Mouse (Mus musculus) C2C12 (cell line): ENCODE data around the gene Cntnap3. TPM values are rescaled to one million over a fixed set of nuclear protein-coding genes. Genes with fewer than 3 reads are reported as not detected.
"Not testable (repeated sequence)": the region's sequence is repeated elsewhere in the genome, so short reads cannot be mapped to it uniquely, and the experiment has no call there.

Source experiments
- H3K27me3 ChIP-seq: one replicate; pipeline ENCODE4 v1.6.1; 2011; ENCODE audit not compliant: control insufficient read depth, insufficient read depth, insufficient read length
- H3K36me3 ChIP-seq: one replicate; pipeline ENCODE4 v1.6.1; 2011; ENCODE audit not compliant: control insufficient read depth, insufficient read depth
- H3K4me3 ChIP-seq: one replicate; pipeline ENCODE4 v1.5.1; 2011; ENCODE audit warnings: mild to moderate bottlenecking, control low read depth; ENCODE audit not compliant: poor library complexity, insufficient read depth, severe bottlenecking
- H3K79me2 ChIP-seq: one replicate; pipeline ENCODE4 v1.6.1; 2011; ENCODE audit not compliant: control insufficient read depth, insufficient read depth
- H3K79me3 ChIP-seq: one replicate; pipeline ENCODE4 v1.6.1; 2011; ENCODE audit warnings: low read depth, control low read depth
- H3ac ChIP-seq: one replicate; pipeline ENCODE3; 2011; ENCODE audit warnings: low read depth; ENCODE audit not compliant: control insufficient read depth, insufficient read length
- CEBPB ChIP-seq: IDR thresholded peaks from one replicate; pipeline ENCODE4 v1.6.1; 2011; ENCODE audit warnings: low read depth, mild to moderate bottlenecking, control low read depth, moderate library complexity
- CTCF ChIP-seq: IDR thresholded peaks from one replicate; pipeline ENCODE4 v1.5.1; 2011; ENCODE audit not compliant: control insufficient read depth, insufficient read depth, insufficient read length
- FOSL1 ChIP-seq: IDR thresholded peaks from one replicate; pipeline ENCODE4 v1.8.0; 2011; ENCODE audit warnings: mild to moderate bottlenecking, low read length; ENCODE audit not compliant: poor library complexity, insufficient read depth, severe bottlenecking
- MAX ChIP-seq: IDR thresholded peaks from one replicate; pipeline ENCODE4 v1.6.1; 2011; ENCODE audit warnings: mild to moderate bottlenecking, control low read depth
- MYOD1 ChIP-seq: IDR thresholded peaks from one replicate; pipeline ENCODE4 v1.6.1; 2011; ENCODE audit warnings: low read depth; ENCODE audit not compliant: control insufficient read depth, insufficient read length
- MYOG ChIP-seq: IDR thresholded peaks from one replicate; pipeline ENCODE4 v1.6.1; 2011; ENCODE audit not compliant: control insufficient read depth, insufficient read length; ENCODE audit errors: extremely low read depth
- USF1 ChIP-seq: IDR thresholded peaks from one replicate; pipeline ENCODE4 v1.6.1; 2011; ENCODE audit warnings: low read depth, mild to moderate bottlenecking, control low read depth, moderate library complexity
- long read RNA-seq, 2 experiments: library from polyadenylated mRNA; unstranded; transcript quantifications; one replicate each; pipeline ENCODE4 v2.0.0; 2019 to 2020
- polyA plus RNA-seq: library from polyadenylated mRNA; unstranded; fragments of >200 nt; fragmentation: generic; extraction: Trizol; gene quantifications from one replicate; pipeline ENCODE4 v1.2.1, GENCODE M21; 2012; ENCODE audit warnings: missing spikeins

Cntnap3 gene
- not detected for polyA plus RNA-seq
- long read RNA-seq, experiment 1: 0 reads
- long read RNA-seq, experiment 2: 0 reads

GRCm38 (mm10) chr13:64903585-64904208 lies at the start of gene Cntnap3:
TSS of gene Cntnap3 (minus strand) at chr13:64903955.
- Histone ChIP-seq H3K27me3 (no peaks in the 10 kb centered on the region), H3K79me2 (no peaks in the 10 kb centered on the region), H3K79me3 (no peaks in the 10 kb centered on the region), H3K36me3 (no peaks in the 10 kb centered on the region), H3K4me3 (no peak within 1 kb of the TSS), H3ac (no peak within 1 kb of the TSS)
- TF ChIP-seq MYOG (no peak), USF1 (no peak), CTCF (no peak), CEBPB (no peak), MAX (no peak), FOSL1 (no peak), MYOD1 (no peak)

DNA sequence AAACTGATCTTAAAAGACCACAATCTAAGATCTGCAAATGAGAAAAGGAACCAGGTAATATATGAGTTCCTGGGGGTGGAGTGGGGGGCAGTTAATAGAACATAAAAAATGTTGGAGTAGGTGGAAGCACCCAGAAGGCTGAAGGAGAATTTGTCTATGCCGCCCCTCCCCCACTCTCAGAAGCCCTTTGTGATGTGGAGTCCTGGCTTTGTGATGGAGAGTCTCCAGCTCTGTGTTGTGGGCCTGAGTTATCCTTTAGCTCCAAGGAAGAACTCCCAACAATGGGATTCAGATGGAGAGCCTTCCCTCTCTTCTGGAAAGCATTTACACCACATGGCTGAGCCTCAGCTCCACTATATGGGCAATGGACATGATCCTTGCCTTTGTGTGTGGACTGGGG lies 13.4 kb upstream of the Cntnap3 start, which contains the start of gene Spata31:
Spata31 (plus strand) TSS at position 216 of the 400 bp plus-strand sequence.
- H3K4me3 ChIP-seq: no peak within 1 kb of the TSS
- no peaks in the 10 kb centered on the region for H3K79me3 ChIP-seq
- H3ac ChIP-seq: no peak within 1 kb of the TSS
- H3K27me3 ChIP-seq: no peaks in the 10 kb centered on the region
- TF ChIP-seq CEBPB (no peak), FOSL1 (no peak), MAX (no peak), USF1 (no peak), CTCF (no peak), MYOD1 (no peak), MYOG (no peak)
- no peaks in the 10 kb centered on the region for H3K79me2 ChIP-seq
- H3K36me3 ChIP-seq: no peaks in the 10 kb centered on the region

DNA sequence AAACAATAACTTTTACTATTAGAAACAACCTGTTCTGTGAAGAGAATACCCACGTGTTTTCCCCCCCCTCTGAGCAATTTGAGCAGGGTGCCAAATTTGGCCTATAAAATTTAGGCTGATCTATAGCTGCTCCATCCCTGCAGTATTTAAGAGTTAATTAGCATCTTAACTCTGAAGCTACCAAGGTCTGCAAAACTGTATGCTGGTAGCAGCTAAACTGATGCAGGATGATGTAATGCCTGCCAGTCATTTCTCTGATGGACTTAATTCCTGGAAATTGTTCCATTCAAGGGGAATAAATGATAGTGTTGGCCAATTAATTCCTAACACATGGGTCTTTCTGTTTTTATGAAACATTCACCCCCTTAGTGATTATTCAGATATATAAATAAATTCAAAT lies 623 bp downstream of the Cntnap3 start:
- no peak overlapping the region for H3ac ChIP-seq
- TF ChIP-seq CEBPB: no peak
- TF ChIP-seq USF1: no peak
- TF ChIP-seq FOSL1: no peak
- no peak for TF ChIP-seq MYOG
- TF ChIP-seq MAX: no peak
- no peak for TF ChIP-seq MYOD1
- TF ChIP-seq CTCF: no peak
- no peaks in the 10 kb centered on the region for H3K79me3 ChIP-seq
- H3K27me3 ChIP-seq: no peaks in the 10 kb centered on the region
- no peak overlapping the region for H3K4me3 ChIP-seq
- no peaks in the 10 kb centered on the region for H3K79me2 ChIP-seq
- H3K36me3 ChIP-seq: no peaks in the 10 kb centered on the region

DNA sequence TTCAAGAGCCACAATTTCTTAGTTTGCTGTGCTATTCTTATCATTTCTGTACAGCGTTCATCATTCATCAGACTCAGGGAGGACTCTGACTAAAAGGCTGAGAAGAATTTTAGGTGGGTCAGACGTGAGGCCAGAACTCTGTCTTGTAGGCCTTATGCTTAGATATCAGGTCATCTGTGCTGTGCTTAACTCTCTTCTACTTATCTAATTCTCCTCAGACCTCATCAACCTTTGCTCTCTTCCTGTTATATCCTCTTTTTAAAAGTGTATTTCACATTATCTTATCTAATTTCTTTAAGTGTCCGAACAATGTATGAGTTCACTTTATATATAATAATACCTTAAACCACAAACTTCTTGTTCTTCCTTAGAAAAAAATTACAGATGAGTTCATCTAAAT lies 38.4 kb downstream of the Cntnap3 start:
- no peaks in the 10 kb centered on the region for H3K27me3 ChIP-seq
- no peak overlapping the region for H3K4me3 ChIP-seq
- H3ac ChIP-seq: no peak overlapping the region
- H3K79me3 ChIP-seq: no peaks in the 10 kb centered on the region
- H3K79me2 ChIP-seq: no peaks in the 10 kb centered on the region
- no peaks in the 10 kb centered on the region for H3K36me3 ChIP-seq
- no peak for TF ChIP-seq FOSL1

DNA sequence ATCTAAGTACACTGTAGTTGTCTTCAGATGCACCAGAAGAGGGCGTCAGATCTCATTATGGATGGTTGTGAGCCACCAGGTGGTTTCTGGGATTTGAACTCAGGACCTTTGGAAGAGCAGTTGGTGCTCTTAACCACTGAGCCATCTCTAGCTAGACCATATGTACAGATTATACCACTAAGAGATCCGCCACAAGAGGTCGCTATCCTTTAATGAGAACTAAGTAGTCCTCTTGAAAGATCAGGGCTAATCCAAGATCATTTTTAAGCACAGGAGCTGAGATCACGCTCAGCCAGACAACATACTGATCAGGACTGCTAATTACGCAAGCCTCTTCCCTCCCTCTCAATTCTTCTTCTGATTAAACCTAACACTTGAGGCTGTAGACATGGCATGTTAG lies 78.9 kb downstream of the Cntnap3 start:
- H3ac ChIP-seq, H3K36me3 ChIP-seq, H3K4me3 ChIP-seq, H3K79me3 ChIP-seq, H3K79me2 ChIP-seq, H3K27me3 ChIP-seq: not testable (repeated sequence)

- Histone ChIP-seq H3K79me3 (no peaks in the 10 kb centered on the region), H3K79me2 (no peaks in the 10 kb centered on the region), H3K36me3 (no peaks in the 10 kb centered on the region), H3K27me3 (no peaks in the 10 kb centered on the region), H3ac (no peak overlapping the region), H3K4me3 (no peak overlapping the region)
- TF ChIP-seq FOSL1: no peak
- no peak for TF ChIP-seq MYOG
- no peak for TF ChIP-seq CTCF
- TF ChIP-seq MYOD1: no peak
- no peak for TF ChIP-seq USF1
- no peak for TF ChIP-seq CEBPB
- no peak for TF ChIP-seq MAX
Observed at GRCm38 (mm10) chr13:64745383-64745782, 158.4 kb downstream of the Cntnap3 start.
